Mouse (Mus musculus): Measurements from ENCODE around the gene Carnmt1. TPM values are rescaled to one million over a fixed set of nuclear protein-coding genes. Genes with fewer than 3 reads are reported as not detected.
A peak's percentile ranks its signal among the peaks of the same experiment; 100 is the strongest.

Gene Carnmt1
- 10.0 and 10.1 TPM in 2 replicates for polyA plus RNA-seq (2012; rRNA removed)

- 0 out of 2 replicates have a peak, but pooled peaks have one; percentile 38 for TF ChIP-seq POLR2A (IDR thresholded peaks at IDR 0.05; ENCODE audit: borderline replicate concordance, extremely low read depth, insufficient read depth, insufficient read length, poor library complexity, severe bottlenecking)
- no peak for TF ChIP-seq CTCF (IDR thresholded peaks at IDR 0.05; ENCODE audit: borderline replicate concordance, extremely low read depth, insufficient read depth, insufficient read length)
Measured at GRCm38 (mm10) chr19:18670608-18671007, at the start of gene Carnmt1. Gene Carnmt1 (plus strand): TSS chr19:18670764.

GRCm38 (mm10) chr19:18623894-18624293 is 46.7 kb upstream of the Carnmt1 start:
- no peak for DNase-seq (ENCODE audit: low read depth)
- TF ChIP-seq CTCF (IDR thresholded peaks at IDR 0.05; ENCODE audit: borderline replicate concordance, extremely low read depth, insufficient read depth, insufficient read length) (no peak), POLR2A (IDR thresholded peaks at IDR 0.05; ENCODE audit: borderline replicate concordance, extremely low read depth, insufficient read depth, insufficient read length, poor library complexity, severe bottlenecking) (no peak)

More at GRCm38 (mm10) chr19:18670608-18671007, at the start of gene Carnmt1:
- DNase-seq (ENCODE audit: low read depth), result peak; percentile 99

- TF ChIP-seq CTCF (IDR thresholded peaks at IDR 0.05; ENCODE audit: borderline replicate concordance, extremely low read depth, insufficient read depth, insufficient read length), result no peak
- DNase-seq (ENCODE audit: low read depth), result no peak
Measured at GRCm38 (mm10) chr19:18629589-18629988, 41.0 kb upstream of the Carnmt1 start.

GRCm38 (mm10) chr19:18630221-18631119 is 40.1 kb upstream of the Carnmt1 start:
- TF ChIP-seq CTCF (IDR thresholded peaks at IDR 0.05; ENCODE audit: borderline replicate concordance, extremely low read depth, insufficient read depth, insufficient read length) (no peak), POLR2A (IDR thresholded peaks at IDR 0.05; ENCODE audit: borderline replicate concordance, extremely low read depth, insufficient read depth, insufficient read length, poor library complexity, severe bottlenecking) (no peak)
- peak; percentile 53 for DNase-seq (ENCODE audit: low read depth)

GRCm38 (mm10) chr19:18631161-18631643 is 39.4 kb upstream of the Carnmt1 start:
- DNase-seq (ENCODE audit: low read depth), result peak; percentile 54
- TF ChIP-seq POLR2A (IDR thresholded peaks at IDR 0.05; ENCODE audit: borderline replicate concordance, extremely low read depth, insufficient read depth, insufficient read length, poor library complexity, severe bottlenecking), result no peak
- no peak for TF ChIP-seq CTCF (IDR thresholded peaks at IDR 0.05; ENCODE audit: borderline replicate concordance, extremely low read depth, insufficient read depth, insufficient read length)

- TF ChIP-seq POLR2A (IDR thresholded peaks at IDR 0.05; ENCODE audit: borderline replicate concordance, extremely low read depth, insufficient read depth, insufficient read length, poor library complexity, severe bottlenecking) (peak; percentile 65; the same call in 1 of the 2 replicates), CTCF (IDR thresholded peaks at IDR 0.05; ENCODE audit: borderline replicate concordance, extremely low read depth, insufficient read depth, insufficient read length) (no peak)
- peak; percentile 97 for DNase-seq (ENCODE audit: low read depth)
Measured at GRCm38 (mm10) chr19:18631644-18632219, 38.8 kb upstream of the Carnmt1 start, which contains the start of the genes Ostf1 and Nmrk1. Gene Ostf1 (minus strand): TSS chr19:18631823. Gene Nmrk1 (plus strand): TSS chr19:18631950.

GRCm38 (mm10) chr19:18632231-18633185 is 38.1 kb upstream of the Carnmt1 start:
- no peak for TF ChIP-seq POLR2A (IDR thresholded peaks at IDR 0.05; ENCODE audit: borderline replicate concordance, extremely low read depth, insufficient read depth, insufficient read length, poor library complexity, severe bottlenecking)
- no peak for TF ChIP-seq CTCF (IDR thresholded peaks at IDR 0.05; ENCODE audit: borderline replicate concordance, extremely low read depth, insufficient read depth, insufficient read length)
- DNase-seq (ENCODE audit: low read depth), result no peak

- no peak for DNase-seq (ENCODE audit: low read depth)
- TF ChIP-seq CTCF (IDR thresholded peaks at IDR 0.05; ENCODE audit: borderline replicate concordance, extremely low read depth, insufficient read depth, insufficient read length) (no peak), POLR2A (IDR thresholded peaks at IDR 0.05; ENCODE audit: borderline replicate concordance, extremely low read depth, insufficient read depth, insufficient read length, poor library complexity, severe bottlenecking) (no peak)
Measured at GRCm38 (mm10) chr19:18637954-18638353, 32.6 kb upstream of the Carnmt1 start.

- DNase-seq (ENCODE audit: low read depth), result no peak
- TF ChIP-seq CTCF (IDR thresholded peaks at IDR 0.05; ENCODE audit: borderline replicate concordance, extremely low read depth, insufficient read depth, insufficient read length), result no peak
- no peak for TF ChIP-seq POLR2A (IDR thresholded peaks at IDR 0.05; ENCODE audit: borderline replicate concordance, extremely low read depth, insufficient read depth, insufficient read length, poor library complexity, severe bottlenecking)
Measured at GRCm38 (mm10) chr19:18638949-18639348, 31.6 kb upstream of the Carnmt1 start.

- DNase-seq (ENCODE audit: low read depth), result no peak
- TF ChIP-seq POLR2A (IDR thresholded peaks at IDR 0.05; ENCODE audit: borderline replicate concordance, extremely low read depth, insufficient read depth, insufficient read length, poor library complexity, severe bottlenecking) (no peak), CTCF (IDR thresholded peaks at IDR 0.05; ENCODE audit: borderline replicate concordance, extremely low read depth, insufficient read depth, insufficient read length) (peak; percentile 38; the same call in 1 of the 2 replicates)
Measured at GRCm38 (mm10) chr19:18639552-18639951, 31.0 kb upstream of the Carnmt1 start.
